Comparison of ENCODE assay signal across 8 mouse cellular contexts in genomic region chr10:127312356-127312676, GRCm38 (mm10). TPM values are rescaled to one million over a fixed set of nuclear protein-coding genes. Genes with fewer than 3 reads are reported as not detected.
DNase-seq lines count a peak whose midpoint lies in the region; ATAC-seq and TF ChIP-seq lines count a peak whose summit lies in the region.

No protein-coding gene starts in this region.

- peak; percentile 90 for DNase-seq in CH12.LX (ENCODE audit: extremely low read depth)
- peak; percentile 91 for DNase-seq in c-Kit-negative CD71-positive TER-119-positive erythroid progenitor cells, embryonic 14.5 days (ENCODE audit: low read depth, low spot score)
- DNase-seq in fibroblast of lung, adult 2 months (ENCODE audit: low read depth) = peak; percentile 66
- peak; percentile 88 for DNase-seq in kidney, postnatal 10 days
- DNase-seq in naive thymus-derived CD4-positive, alpha-beta T cell, adult 2 months (ENCODE audit: low read depth) = peak; percentile 92
- peak; percentile 91 for DNase-seq in splenic B cell, adult 2 months (ENCODE audit: low read depth, low spot score)

- no peak for TF ChIP-seq EP300 in CH12.LX (IDR thresholded peaks at IDR 0.05; ENCODE audit: low read length)

- H3K9me3 ChIP-seq in CH12.LX (replicated peaks; ENCODE audit: low read length) = no peaks in the 10 kb centered on the region
- no peaks in the 10 kb centered on the region for H3K9me3 ChIP-seq in heart, embryonic 14.5 days (ENCODE audit: control insufficient read depth, low read length)
- no peaks in the 10 kb centered on the region for H3K9me3 ChIP-seq in liver, embryonic 12.5 days (replicated peaks)

- peak overlapping the region; percentile 29 for H3K4me2 ChIP-seq in CH12.LX (ENCODE audit: insufficient read depth, low read depth, poor library complexity, severe bottlenecking)
- H3K4me2 ChIP-seq in heart, embryonic 14.5 days (ENCODE audit: low read length) = peak overlapping the region; percentile 82
- peak overlapping the region; percentile 90 for H3K4me2 ChIP-seq in liver, embryonic 12.5 days

- peaks cover 5 to 17% of the 10 kb centered on the region in 2 experiments for H3K4me1 ChIP-seq in CH12.LX (ENCODE audit: control insufficient read depth in 1 of 2, insufficient read depth in 2 of 2)
- H3K4me1 ChIP-seq in heart, embryonic 14.5 days (ENCODE audit: control insufficient read depth in 2 of 2, insufficient read depth in 2 of 2, low read length in 2 of 2) = peaks cover 2 to 7% of the 10 kb centered on the region in 2 experiments; a peak in 3 of 4 replicates
- H3K4me1 ChIP-seq in liver, embryonic 12.5 days = peaks cover 36% of the 10 kb centered on the region

- in situ Hi-C loops in CH12.LX (cut with MboI; ENCODE audit: low pct_ligation_motif_present, low pct_unique_long_range_greater_than_20kb, low sequenced_read_pairs) = no loop called here

- peak overlapping the region; percentile 80 to 97 (median 83) for H3K4me3 ChIP-seq in CH12.LX (replicated peaks in 1 of 3; ENCODE audit: low read depth in 2 of 3, low read length in 2 of 3, poor library complexity in 1 of 3)
- peak overlapping the region; percentile 74 to 90 for H3K4me3 ChIP-seq in heart, embryonic 14.5 days (ENCODE audit: control insufficient read depth in 1 of 2, insufficient read depth in 1 of 2, low read depth in 1 of 2, low read length in 2 of 2)
- H3K4me3 ChIP-seq in liver, embryonic 12.5 days = peak overlapping the region; percentile 82

- dilution Hi-C loops in CH12.LX (cut with MboI; ENCODE audit: extremely low pct_ligation_motif_present, extremely low pct_unique_long_range_greater_than_20kb, low sequenced_read_pairs) = no loop called here

- no peak for TF ChIP-seq POLR2A in CH12.LX (IDR thresholded peaks at IDR 0.05; ENCODE audit: low read depth, low read length)

- peak; percentile 48; the same call in 1 of the 2 replicates for ATAC-seq in heart, embryonic 14.5 days (ENCODE audit: insufficient number of reproducible peaks, insufficient read depth, low FRiP score, low read depth)
- peak; percentile 59 for ATAC-seq in liver, embryonic 12.5 days

- peak; percentile 88 to 90 for TF ChIP-seq CTCF in CH12.LX (conservative IDR thresholded peaks at IDR 0.05 in 1 of 2, IDR thresholded peaks at IDR 0.05 in 1 of 2; ENCODE audit: low read depth in 2 of 2, low read length in 2 of 2)

- TF ChIP-seq RAD21 in CH12.LX (IDR thresholded peaks at IDR 0.05; ENCODE audit: low read depth, low read length) = peak; percentile 37

- peaks cover 24 to 26% of the 10 kb centered on the region in 2 experiments for H3K36me3 ChIP-seq in CH12.LX (replicated peaks in 1 of 2; ENCODE audit: control insufficient read depth in 1 of 2, insufficient read depth in 1 of 2, low read length in 1 of 2)
- peaks cover 18% of the 10 kb centered on the region for H3K36me3 ChIP-seq in heart, embryonic 14.5 days (ENCODE audit: control insufficient read depth, insufficient read depth, low read length)
- peaks cover 30% of the 10 kb centered on the region for H3K36me3 ChIP-seq in liver, embryonic 12.5 days
- H3K36me3 ChIP-seq in splenic B cell, adult 2 months (ENCODE audit: control insufficient read depth, insufficient read depth, low read length, poor library complexity, severe bottlenecking) = peaks cover 3% of the 10 kb centered on the region; the same call in 1 of the 2 replicates

- peak overlapping the region; percentile 91; the same call in 1 of the 2 replicates for H3K27ac ChIP-seq in CH12.LX (ENCODE audit: insufficient read depth, low read depth)
- peak overlapping the region; percentile 70 to 79 for H3K27ac ChIP-seq in heart, embryonic 14.5 days (replicated peaks in 1 of 2; ENCODE audit: control insufficient read depth in 1 of 2, insufficient read depth in 1 of 2, low read depth in 2 of 2, low read length in 2 of 2)
- H3K27ac ChIP-seq in liver, embryonic 12.5 days = peak overlapping the region; percentile 92

- H3K79me2 ChIP-seq in CH12.LX (replicated peaks; ENCODE audit: control insufficient read depth, extremely low read depth, insufficient read depth, poor library complexity, severe bottlenecking) = peaks cover 19% of the 10 kb centered on the region

- 5% methylated on average over 4 of the region's 4 CpGs for WGBS in heart, embryonic 14.5 days
- under 1% methylated on average over 4 of the region's 4 CpGs for WGBS in liver, embryonic 12.5 days (ENCODE audit: insufficient replicate concordance)

- peak overlapping the region; percentile 93 for H3K9ac ChIP-seq in CH12.LX (ENCODE audit: insufficient read depth, low read depth)
- H3K9ac ChIP-seq in heart, embryonic 14.5 days (ENCODE audit: low read length) = peak overlapping the region; percentile 82
- peak overlapping the region; percentile 95 for H3K9ac ChIP-seq in liver, embryonic 12.5 days

- no peaks in the 10 kb centered on the region for H3K27me3 ChIP-seq in CH12.LX (replicated peaks)
- no peaks in the 10 kb centered on the region for H3K27me3 ChIP-seq in heart, embryonic 14.5 days (ENCODE audit: control insufficient read depth, insufficient read depth, low read length)
- no peaks in the 10 kb centered on the region for H3K27me3 ChIP-seq in liver, embryonic 12.5 days (replicated peaks)
- no peaks in the 10 kb centered on the region for H3K27me3 ChIP-seq in splenic B cell, adult 2 months (ENCODE audit: control insufficient read depth, insufficient read depth, low read length, poor library complexity, severe bottlenecking)

TF ChIP-seq in CH12.LX, 34 proteins besides CTCF, POLR2A, EP300 and RAD21 (continues in another document):
- TF ChIP-seq JUND (conservative IDR thresholded peaks at IDR 0.05; ENCODE audit: low read depth, low read length) (no peak), RCOR1 (conservative IDR thresholded peaks at IDR 0.05; ENCODE audit: low read depth, low read length) (no peak), MAX (IDR thresholded peaks at IDR 0.05; ENCODE audit: low read length) (peak; percentile 48; the same call in 1 of the 2 replicates), E2F4 (IDR thresholded peaks at IDR 0.05; ENCODE audit: insufficient replicate concordance, low read depth, low read length) (no peak), MEF2A (IDR thresholded peaks at IDR 0.05; ENCODE audit: borderline replicate concordance, low read depth, low read length) (no peak), NELFE (IDR thresholded peaks at IDR 0.05; ENCODE audit: low read depth, low read length) (no peak), ZC3H11A (IDR thresholded peaks at IDR 0.05; ENCODE audit: low read depth, low read length) (no peak), MXI1 (IDR thresholded peaks at IDR 0.05; ENCODE audit: low read depth, low read length) (no peak; the same call in 1 of the 2 replicates), POLR2AphosphoS2 (IDR thresholded peaks at IDR 0.05; ENCODE audit: low read depth, low read length) (no peak), TBP (conservative IDR thresholded peaks at IDR 0.05; ENCODE audit: low read depth, low read length) (no peak), CHD2 (IDR thresholded peaks at IDR 0.05; ENCODE audit: low read length) (no peak), ELF1 (IDR thresholded peaks at IDR 0.05; ENCODE audit: low read depth, low read length) (peak; percentile 50; the same call in 1 of the 2 replicates), NRF1 (IDR thresholded peaks at IDR 0.05; ENCODE audit: low read depth, low read length) (no peak), SMC3 (IDR thresholded peaks at IDR 0.05; ENCODE audit: low read depth, low read length) (peak; percentile 68), USF1 (IDR thresholded peaks at IDR 0.05; ENCODE audit: low read depth, low read length) (no peak), ETS1 (conservative IDR thresholded peaks at IDR 0.05; ENCODE audit: low read depth, low read length) (peak; percentile 42; the same call in 1 of the 2 replicates), MAZ (IDR thresholded peaks at IDR 0.05; ENCODE audit: low read depth, low read length) (no peak), HCFC1 (IDR thresholded peaks at IDR 0.05; ENCODE audit: low read depth, low read length) (peak; percentile 37; the same call in 1 of the 2 replicates), ZKSCAN1 (IDR thresholded peaks at IDR 0.05; ENCODE audit: borderline replicate concordance, low read depth, low read length) (no peak), USF2 (conservative IDR thresholded peaks at IDR 0.05; ENCODE audit: low read depth, low read length) (no peak), MAFK (IDR thresholded peaks at IDR 0.05; ENCODE audit: insufficient replicate concordance, low read length) (no peak)

RNA-seq across cellular contexts. Expression of gene Mars, which starts 0.7 kb away (rescaled TPM):
- total RNA-seq in CH12.LX (2012; rRNA removed) (224 and 234 TPM in 2 replicates), CH12.LX (2014; rRNA removed) (110 and 143 TPM in 2 replicates)
- polyA plus RNA-seq in CH12.LX (2012; ENCODE audit: insufficient read length, low read depth) = 161 and 177 TPM in 2 replicates
- 76.1 and 76.2 TPM in 2 replicates for polyA plus RNA-seq in heart, embryonic 14.5 days (2014; fragmentation: Nextera tagmentation; extraction: Ambion mirVana)
- 192 and 193 TPM in 2 replicates for polyA plus RNA-seq in liver, embryonic 12.5 days (2016; fragmentation: Nextera tagmentation; extraction: Ambion mirVana)

RNA-seq across cellular contexts. Expression of gene Arhgap9, which starts 9.4 kb away (rescaled TPM):
- 32.5 and 33.7 TPM in 2 replicates for total RNA-seq in CH12.LX (2012; rRNA removed)
- 32.4 and 34.0 TPM in 2 replicates for total RNA-seq in CH12.LX (2014; rRNA removed)
- 42.4 and 44.7 TPM in 2 replicates for polyA plus RNA-seq in CH12.LX (2012; ENCODE audit: insufficient read length, low read depth)
- 1.3 and 2.4 TPM in 2 replicates for polyA plus RNA-seq in heart, embryonic 14.5 days (2014; fragmentation: Nextera tagmentation; extraction: Ambion mirVana)
- polyA plus RNA-seq in liver, embryonic 12.5 days (2016; fragmentation: Nextera tagmentation; extraction: Ambion mirVana) = 15.9 and 16.9 TPM in 2 replicates

RNA-seq across cellular contexts. Expression of gene Mbd6, which starts 23.5 kb away (rescaled TPM):
- 2.7 and 3.3 TPM in 2 replicates for total RNA-seq in CH12.LX (2012; rRNA removed)
- 0.51 and 0.74 TPM in 2 replicates for total RNA-seq in CH12.LX (2014; rRNA removed)
- 16.5 and 17.7 TPM in 2 replicates for polyA plus RNA-seq in CH12.LX (2012; ENCODE audit: insufficient read length, low read depth)
- polyA plus RNA-seq in heart, embryonic 14.5 days (2014; fragmentation: Nextera tagmentation; extraction: Ambion mirVana) = 13.8 and 16.1 TPM in 2 replicates
- 8.5 and 9.8 TPM in 2 replicates for polyA plus RNA-seq in liver, embryonic 12.5 days (2016; fragmentation: Nextera tagmentation; extraction: Ambion mirVana)

RNA-seq across cellular contexts. Expression of gene Gli1, which starts 29.5 kb away (rescaled TPM):
- 0.13 and 0.42 TPM in 2 replicates for total RNA-seq in CH12.LX (2012; rRNA removed)
- total RNA-seq in CH12.LX (2014; rRNA removed) = not detected in 2 replicates
- 0.10 and 0.14 TPM in 2 replicates for polyA plus RNA-seq in CH12.LX (2012; ENCODE audit: insufficient read length, low read depth)
- 0.07 and 0.36 TPM in 2 replicates for polyA plus RNA-seq in heart, embryonic 14.5 days (2014; fragmentation: Nextera tagmentation; extraction: Ambion mirVana)
- polyA plus RNA-seq in liver, embryonic 12.5 days (2016; fragmentation: Nextera tagmentation; extraction: Ambion mirVana) = 0.94 and 1.1 TPM in 2 replicates

RNA-seq across cellular contexts. Expression of gene Inhbe, which starts 41.9 kb away (rescaled TPM):
- total RNA-seq in CH12.LX (2012; rRNA removed) (1.3 and 2.6 TPM in 2 replicates), CH12.LX (2014; rRNA removed) (0.85 and 0.89 TPM in 2 replicates)
- 0.65 and 0.83 TPM in 2 replicates for polyA plus RNA-seq in CH12.LX (2012; ENCODE audit: insufficient read length, low read depth)
- polyA plus RNA-seq in heart, embryonic 14.5 days (2014; fragmentation: Nextera tagmentation; extraction: Ambion mirVana) = not detected in 2 replicates
- polyA plus RNA-seq in liver, embryonic 12.5 days (2016; fragmentation: Nextera tagmentation; extraction: Ambion mirVana) = 0.10 and 0.16 TPM in 2 replicates

Comparison
In these comparisons a context has a peak if more than half of its experiments do, and no peak if none do; other contexts are left out.
1. Peak in every context shown above with its lines: DNase-seq, ATAC-seq, H3K4me3 ChIP-seq and H3K27ac ChIP-seq.
2. H3K4me2 ChIP-seq: peak in every context shown above with its lines; median percentile 90 in liver, embryonic 12.5 days; 82 in heart, embryonic 14.5 days; 29 in CH12.LX.